Mouse (Mus musculus) embryonic fibroblast, embryonic 13.5 days (primary cell): ENCODE results near the gene Cysrt1.

Experiments
- CTCF ChIP-seq: IDR thresholded peaks from 2 replicates; pipeline ENCODE4 v1.5.1; 2011; ENCODE audit warnings: mild to moderate bottlenecking, control low read depth, low read length, moderate library complexity, borderline replicate concordance; ENCODE audit not compliant: insufficient read depth
- POLR2A ChIP-seq: IDR thresholded peaks from 2 replicates; pipeline ENCODE4 v1.6.1; 2011; ENCODE audit warnings: low read depth, mild to moderate bottlenecking, control low read depth, low read length, moderate library complexity

DNA sequence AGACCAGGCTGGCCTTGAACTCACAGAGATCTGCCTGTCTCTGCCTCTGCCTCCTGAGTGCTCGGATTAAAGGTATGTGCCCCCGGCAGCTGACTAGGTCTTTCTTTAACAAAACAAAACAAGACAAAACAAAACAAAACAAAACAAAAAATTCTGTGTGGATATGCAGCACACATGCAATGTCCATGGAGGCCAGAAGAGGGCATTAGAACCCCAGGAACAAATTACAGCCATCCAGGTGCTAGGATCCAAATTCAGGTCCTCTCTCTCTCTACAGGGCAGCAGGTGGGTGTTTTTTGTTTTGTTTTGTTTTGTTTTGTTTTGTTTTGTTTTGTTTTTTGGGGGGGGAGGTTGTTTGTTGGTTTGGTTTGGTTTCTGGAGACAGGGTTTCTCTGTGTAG, 16.6 kb upstream of the Cysrt1 start:
- TF ChIP-seq POLR2A (no peak), CTCF (no peak)
